Mouse (Mus musculus): Measurements from ENCODE around the gene Adgre5. TPM values are rescaled to one million over a fixed set of nuclear protein-coding genes. Genes with fewer than 3 reads are reported as not detected.

Gene Adgre5
- polyA plus RNA-seq, 1 experiment, result 79.2 TPM

- peak overlapping the region; percentile 64 for H3K27ac ChIP-seq (ENCODE audit: control insufficient read depth, insufficient read depth, low read depth, low read length, poor library complexity)
- WGBS, result 1% methylated on average over 3 of the region's 3 CpGs
- no peak overlapping the region for H3K4me3 ChIP-seq (replicated peaks; ENCODE audit: control insufficient read depth, low read depth, low read length)
- no peak for TF ChIP-seq CTCF (IDR thresholded peaks at IDR 0.05; ENCODE audit: control insufficient read depth, insufficient read depth, low read length)
- no peak for TF ChIP-seq POLR2A (IDR thresholded peaks at IDR 0.05; ENCODE audit: borderline replicate concordance, control insufficient read depth, low read depth, low read length)
- peaks cover 2% of the 10 kb centered on the region; the same call in 1 of the 2 replicates for H3K4me1 ChIP-seq (ENCODE audit: control insufficient read depth, insufficient read depth, low read length)
Observed at GRCm38 (mm10) chr8:83748708-83749107, 7.6 kb upstream of the Adgre5 start.

- peak overlapping the region; percentile 51 for H3K27ac ChIP-seq (ENCODE audit: control insufficient read depth, insufficient read depth, low read depth, low read length, poor library complexity)
- H3K4me3 ChIP-seq (replicated peaks; ENCODE audit: control insufficient read depth, low read depth, low read length), result peak overlapping the region; percentile 0
- peaks cover 3% of the 10 kb centered on the region; the same call in 1 of the 2 replicates for H3K4me1 ChIP-seq (ENCODE audit: control insufficient read depth, insufficient read depth, low read length)
- WGBS, result under 1% methylated on average over 28 of the region's 28 CpGs
- TF ChIP-seq POLR2A (IDR thresholded peaks at IDR 0.05; ENCODE audit: borderline replicate concordance, control insufficient read depth, low read depth, low read length) (0 out of 2 replicates have a peak, but pooled peaks have one; percentile 42), CTCF (IDR thresholded peaks at IDR 0.05; ENCODE audit: control insufficient read depth, insufficient read depth, low read length) (no peak)
Observed at GRCm38 (mm10) chr8:83747661-83748346, 6.7 kb upstream of the Adgre5 start.

GRCm38 (mm10) chr8:83744070-83744469 lies 2.9 kb upstream of the Adgre5 start:
- H3K4me3 ChIP-seq (replicated peaks; ENCODE audit: control insufficient read depth, low read depth, low read length), result no peak overlapping the region
- H3K4me1 ChIP-seq (ENCODE audit: control insufficient read depth, insufficient read depth, low read length), result peaks cover 5% of the 10 kb centered on the region; the same call in 1 of the 2 replicates
- 79% methylated on average over 4 of the region's 4 CpGs for WGBS
- TF ChIP-seq POLR2A (IDR thresholded peaks at IDR 0.05; ENCODE audit: borderline replicate concordance, control insufficient read depth, low read depth, low read length) (no peak), CTCF (IDR thresholded peaks at IDR 0.05; ENCODE audit: control insufficient read depth, insufficient read depth, low read length) (no peak)
- no peak overlapping the region for H3K27ac ChIP-seq (ENCODE audit: control insufficient read depth, insufficient read depth, low read depth, low read length, poor library complexity)

- no peak for TF ChIP-seq POLR2A (IDR thresholded peaks at IDR 0.05; ENCODE audit: borderline replicate concordance, control insufficient read depth, low read depth, low read length)
- no peak for TF ChIP-seq CTCF (IDR thresholded peaks at IDR 0.05; ENCODE audit: control insufficient read depth, insufficient read depth, low read length)
- Histone ChIP-seq H3K4me3 (replicated peaks; ENCODE audit: control insufficient read depth, low read depth, low read length) (no peak overlapping the region), H3K4me1 (ENCODE audit: control insufficient read depth, insufficient read depth, low read length) (peaks cover 7% of the 10 kb centered on the region; the same call in 1 of the 2 replicates), H3K27ac (ENCODE audit: control insufficient read depth, insufficient read depth, low read depth, low read length, poor library complexity) (no peak overlapping the region)
- 75% methylated on average over 6 of the region's 6 CpGs for WGBS
Observed at GRCm38 (mm10) chr8:83742968-83743367, 1.8 kb upstream of the Adgre5 start.

GRCm38 (mm10) chr8:83741849-83742655 lies 926 bp upstream of the Adgre5 start:
- peaks cover 6% of the 10 kb centered on the region; the same call in 1 of the 2 replicates for H3K4me1 ChIP-seq (ENCODE audit: control insufficient read depth, insufficient read depth, low read length)
- H3K27ac ChIP-seq (ENCODE audit: control insufficient read depth, insufficient read depth, low read depth, low read length, poor library complexity), result peak overlapping the region; percentile 98
- TF ChIP-seq CTCF (IDR thresholded peaks at IDR 0.05; ENCODE audit: control insufficient read depth, insufficient read depth, low read length), result no peak
- TF ChIP-seq POLR2A (IDR thresholded peaks at IDR 0.05; ENCODE audit: borderline replicate concordance, control insufficient read depth, low read depth, low read length), result no peak
- 49% methylated on average over 19 of the region's 19 CpGs for WGBS
- peak overlapping the region; percentile 98 for H3K4me3 ChIP-seq (replicated peaks; ENCODE audit: control insufficient read depth, low read depth, low read length)

- H3K4me1 ChIP-seq (ENCODE audit: control insufficient read depth, insufficient read depth, low read length), result peaks cover 12% of the 10 kb centered on the region
- TF ChIP-seq CTCF (IDR thresholded peaks at IDR 0.05; ENCODE audit: control insufficient read depth, insufficient read depth, low read length) (no peak), POLR2A (IDR thresholded peaks at IDR 0.05; ENCODE audit: borderline replicate concordance, control insufficient read depth, low read depth, low read length) (no peak)
- WGBS, result under 1% methylated on average over 3 of the region's 3 CpGs
- H3K27ac ChIP-seq (ENCODE audit: control insufficient read depth, insufficient read depth, low read depth, low read length, poor library complexity), result peak overlapping the region; percentile 98
- peak overlapping the region; percentile 98 for H3K4me3 ChIP-seq (replicated peaks; ENCODE audit: control insufficient read depth, low read depth, low read length)
Observed at GRCm38 (mm10) chr8:83740586-83740975, 545 bp downstream of the Adgre5 start.

- Histone ChIP-seq H3K27ac (ENCODE audit: control insufficient read depth, insufficient read depth, low read depth, low read length, poor library complexity) (peak overlapping the region; percentile 98), H3K4me1 (ENCODE audit: control insufficient read depth, insufficient read depth, low read length) (peaks cover 12% of the 10 kb centered on the region), H3K4me3 (replicated peaks; ENCODE audit: control insufficient read depth, low read depth, low read length) (peak overlapping the region; percentile 98)
- no peak for TF ChIP-seq POLR2A (IDR thresholded peaks at IDR 0.05; ENCODE audit: borderline replicate concordance, control insufficient read depth, low read depth, low read length)
- no peak for TF ChIP-seq CTCF (IDR thresholded peaks at IDR 0.05; ENCODE audit: control insufficient read depth, insufficient read depth, low read length)
- 5% methylated on average over 8 of the region's 8 CpGs for WGBS
Observed at GRCm38 (mm10) chr8:83739711-83740468, 1.2 kb downstream of the Adgre5 start.

All from bone marrow, adult 2 months (tissue).